Mouse (Mus musculus) gonadal fat pad, adult 2 months (tissue): ENCODE results near the gene Tor4a. TPM values are rescaled to one million over a fixed set of nuclear protein-coding genes. Genes with fewer than 3 reads are reported as not detected.

Experiments used
- DNase-seq: peaks from one replicate; pipeline ENCODE4 v3.0.0-alpha.2; 2012; ENCODE audit warnings: low read depth
- polyA plus RNA-seq: library from polyadenylated mRNA; depleted of rRNA; stranded (reverse); fragments of >200 nt; gene quantifications from 2 replicates; pipeline ENCODE4 v1.2.3, GENCODE M21; 2012

Gene Tor4a
- polyA plus RNA-seq, 1 experiment, result 41.2 TPM

DNA sequence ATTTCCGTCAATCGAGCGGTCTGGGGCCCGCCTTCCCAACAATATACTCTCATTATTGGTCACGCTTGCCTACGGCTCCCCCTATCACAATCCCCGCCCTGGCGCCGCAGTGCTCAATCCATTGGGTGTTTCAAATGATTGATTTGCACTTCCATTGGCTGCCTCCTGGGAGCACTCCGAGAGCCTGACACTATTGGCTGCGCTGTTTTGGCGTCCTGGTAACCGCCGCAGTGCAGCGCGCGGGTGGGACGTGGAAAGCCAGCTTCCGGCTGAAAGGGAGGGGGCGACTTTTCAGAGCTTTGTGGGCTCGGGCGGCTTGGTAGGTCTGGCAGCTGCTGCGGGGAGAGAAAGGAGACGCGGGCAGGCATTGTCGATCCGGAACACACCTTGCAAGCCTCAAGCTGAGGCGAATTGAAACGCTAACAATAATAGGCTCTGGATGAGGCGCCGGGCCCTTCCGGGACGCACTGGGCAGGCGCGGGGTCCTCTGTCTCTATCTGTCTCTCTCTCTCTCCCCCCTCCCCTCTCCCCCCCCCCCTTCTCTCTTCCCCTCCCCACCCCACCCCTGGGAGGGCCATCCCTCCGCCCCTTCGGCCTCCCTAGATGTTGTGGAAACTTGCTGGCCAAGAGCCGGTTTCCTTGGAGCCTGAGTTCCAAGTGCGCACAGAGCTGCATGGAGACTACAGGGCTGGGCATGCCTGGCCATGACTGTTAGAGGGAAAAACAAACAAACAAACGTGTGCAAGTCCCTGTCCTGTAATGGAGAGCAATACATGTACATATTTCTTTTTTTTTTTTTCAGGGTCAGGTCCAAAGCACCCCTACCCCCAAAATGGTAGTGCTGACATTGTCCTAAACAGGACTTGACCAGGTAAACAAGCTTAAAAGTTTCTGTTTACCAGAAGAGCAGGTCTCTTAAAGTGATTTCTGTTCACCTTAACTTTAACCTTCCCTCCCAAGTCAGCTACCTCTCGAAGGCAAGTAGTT, 28.4 kb upstream of the Tor4a start:
- DNase-seq, result peak; percentile 98

DNA sequence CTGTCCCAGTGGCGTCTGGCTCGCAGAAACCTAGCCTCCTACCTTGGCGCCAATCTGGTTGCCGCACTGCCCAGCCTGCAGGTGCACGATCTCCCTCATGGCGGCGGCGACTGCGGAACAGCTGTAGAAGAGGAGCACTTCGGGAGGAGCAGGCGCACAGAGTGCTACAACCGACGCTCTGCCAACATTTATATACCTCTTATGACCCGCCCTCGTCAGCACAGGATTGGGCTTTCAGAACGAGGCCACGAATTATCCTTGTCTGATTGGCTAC, 27.7 kb upstream of the Tor4a start, which contains the start of gene Tubb4b:
TSS of gene Tubb4b (minus strand) at position 211 of the 274 bp plus-strand sequence.
- DNase-seq, result no peak

DNA sequence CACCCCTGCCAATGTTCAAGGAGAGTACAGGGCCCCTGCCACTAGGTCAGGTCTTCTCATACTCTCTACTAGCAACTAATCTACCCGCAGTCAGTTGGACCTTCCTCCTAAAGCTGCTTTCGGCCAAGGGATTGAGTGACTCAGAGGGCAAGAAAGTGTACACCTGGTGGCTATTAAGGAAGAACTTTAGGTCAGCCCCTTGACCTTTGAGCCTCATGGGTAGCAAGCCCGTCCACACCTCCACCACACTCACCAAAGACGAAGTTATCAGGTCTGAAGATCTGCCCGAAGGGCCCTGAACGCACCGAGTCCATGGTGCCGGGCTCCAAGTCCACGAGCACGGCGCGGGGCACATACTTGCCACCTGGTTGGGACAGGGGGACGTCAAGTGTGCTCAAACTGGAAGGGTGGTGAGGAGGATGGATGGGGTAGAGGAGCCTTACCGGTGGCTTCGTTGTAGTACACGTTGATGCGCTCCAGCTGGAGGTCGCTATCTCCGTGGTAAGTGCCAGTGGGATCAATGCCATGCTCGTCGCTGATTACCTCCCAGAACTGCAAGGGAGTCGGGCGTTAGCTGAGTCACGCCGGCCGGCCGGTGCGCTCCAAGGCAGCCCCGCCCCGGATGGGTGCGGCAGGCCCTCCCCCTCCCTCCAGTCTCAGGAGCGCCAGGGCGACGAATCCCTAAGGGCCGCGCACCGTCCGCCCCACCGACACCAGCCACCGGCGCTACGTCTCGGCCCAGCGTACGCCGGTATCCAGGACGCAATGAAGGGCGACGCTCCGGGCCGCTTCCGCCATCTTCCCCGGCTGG, 27.2 kb upstream of the Tor4a start:
- no peak for DNase-seq

DNA sequence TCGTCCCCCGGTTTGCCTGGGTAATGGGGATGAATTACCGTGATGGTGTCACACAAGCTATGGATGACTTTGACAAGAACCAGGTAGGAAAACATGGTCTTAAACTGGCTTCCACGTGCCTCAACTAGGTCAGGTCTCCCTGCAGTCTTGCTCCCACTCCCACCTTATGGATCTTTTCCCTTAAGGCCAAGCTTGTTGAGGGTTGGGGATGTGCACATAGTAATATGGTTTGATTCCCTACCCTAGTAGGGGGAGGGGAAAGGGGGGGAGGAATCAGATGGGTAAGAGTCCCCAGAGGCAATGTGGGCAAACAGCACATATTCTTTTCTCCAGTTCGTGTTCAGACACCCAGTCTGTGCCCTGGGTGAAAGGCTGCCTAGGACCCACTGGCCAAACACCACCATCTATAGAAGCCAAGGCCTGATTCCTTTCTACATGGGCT, 24.7 kb upstream of the Tor4a start:
- DNase-seq, result no peak

DNA sequence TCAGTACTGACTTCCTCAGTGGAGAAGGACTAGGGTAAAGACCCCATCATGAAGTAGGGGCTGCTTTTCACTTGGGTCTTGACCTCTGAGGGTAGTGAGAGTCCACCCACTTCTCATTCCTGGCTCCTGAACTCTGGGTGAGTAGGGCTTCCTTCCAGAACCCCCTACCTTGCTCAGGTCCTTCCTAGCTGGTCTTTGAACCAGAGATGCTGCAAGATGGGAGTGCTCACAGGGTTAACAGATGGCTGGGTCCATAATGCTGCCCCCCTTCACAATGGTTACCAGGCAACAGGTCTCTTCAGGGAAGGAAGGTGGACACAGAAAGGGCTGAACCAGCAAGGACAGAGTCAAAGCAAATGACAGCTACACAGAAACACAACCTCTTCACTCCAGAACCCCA, 21.8 kb upstream of the Tor4a start, which contains the start of gene Fam166a:
TSS of gene Fam166a (plus strand) at position 301 of the 400 bp plus-strand sequence.
- DNase-seq, result no peak

DNA sequence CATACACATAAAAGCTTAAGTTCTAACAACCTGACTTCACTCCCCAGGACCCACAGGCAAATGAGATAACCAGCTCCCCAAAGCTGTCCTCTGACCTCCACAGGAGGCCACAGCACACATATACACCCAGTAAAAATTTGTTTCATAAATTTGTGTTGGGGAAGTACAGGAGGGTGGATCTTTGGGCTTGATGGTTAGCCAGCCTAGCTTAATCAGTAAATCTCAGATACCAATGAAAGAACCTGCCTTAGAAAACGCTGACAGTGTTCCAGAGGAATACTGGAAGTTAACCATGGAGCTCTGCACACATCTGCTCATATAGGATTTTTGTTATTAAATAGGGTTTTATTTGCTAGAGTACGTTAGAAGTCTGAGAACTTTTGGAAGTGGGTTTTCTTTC, 21.0 kb upstream of the Tor4a start:
- no peak for DNase-seq

DNA sequence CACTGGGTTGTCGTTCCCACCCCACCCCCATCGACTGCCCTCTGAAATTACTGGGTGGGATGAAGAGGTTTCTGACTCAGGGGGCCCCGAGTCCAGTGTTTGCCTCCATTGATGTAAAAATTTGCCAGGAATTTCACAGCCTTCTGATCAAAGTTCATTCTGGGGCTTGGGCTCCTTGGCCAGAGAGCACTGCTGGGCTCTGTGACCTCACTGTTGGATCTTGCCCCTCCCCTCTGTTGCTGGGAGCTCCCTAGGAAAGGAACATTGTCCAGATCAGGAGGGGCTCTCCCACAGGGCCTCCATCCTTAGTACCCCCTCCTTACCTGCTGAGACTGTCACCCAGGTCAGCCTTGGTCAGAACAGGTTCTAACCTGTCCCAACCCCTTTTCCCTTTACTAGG, 17.8 kb upstream of the Tor4a start, which contains the start of gene Stpg3:
TSS of gene Stpg3 (minus strand) at position 194 of the 400 bp plus-strand sequence.
- DNase-seq, result no peak

DNA sequence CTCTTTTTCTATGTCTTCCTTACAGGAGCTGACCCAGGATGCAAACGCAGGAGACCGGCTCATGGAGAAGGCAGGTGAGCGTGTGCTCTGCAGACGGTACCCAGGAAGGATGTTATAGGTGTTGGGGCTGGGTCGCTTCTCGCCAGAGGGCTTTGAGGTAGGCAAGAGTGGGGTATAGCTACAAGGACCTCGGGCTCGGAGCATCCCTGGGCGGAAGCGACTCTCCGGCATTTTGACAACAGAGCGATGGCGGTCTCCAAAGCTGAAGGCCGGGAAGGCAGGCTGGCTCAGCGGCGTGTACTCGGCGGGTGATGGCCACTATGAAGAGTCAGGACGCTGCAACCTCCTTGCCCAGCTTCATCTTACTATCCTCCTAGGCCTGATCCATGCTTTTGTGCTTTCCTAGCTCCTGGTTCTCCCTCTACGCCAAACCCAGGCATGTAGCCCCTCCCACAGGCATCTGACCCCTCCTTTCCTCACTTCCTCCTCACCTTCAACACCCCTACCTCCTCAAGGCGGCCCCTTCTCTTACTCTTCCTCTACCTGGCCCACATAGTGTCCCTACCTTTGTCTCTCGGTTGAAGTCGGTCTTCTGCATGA, 16.7 kb upstream of the Tor4a start:
- DNase-seq, result no peak

DNA sequence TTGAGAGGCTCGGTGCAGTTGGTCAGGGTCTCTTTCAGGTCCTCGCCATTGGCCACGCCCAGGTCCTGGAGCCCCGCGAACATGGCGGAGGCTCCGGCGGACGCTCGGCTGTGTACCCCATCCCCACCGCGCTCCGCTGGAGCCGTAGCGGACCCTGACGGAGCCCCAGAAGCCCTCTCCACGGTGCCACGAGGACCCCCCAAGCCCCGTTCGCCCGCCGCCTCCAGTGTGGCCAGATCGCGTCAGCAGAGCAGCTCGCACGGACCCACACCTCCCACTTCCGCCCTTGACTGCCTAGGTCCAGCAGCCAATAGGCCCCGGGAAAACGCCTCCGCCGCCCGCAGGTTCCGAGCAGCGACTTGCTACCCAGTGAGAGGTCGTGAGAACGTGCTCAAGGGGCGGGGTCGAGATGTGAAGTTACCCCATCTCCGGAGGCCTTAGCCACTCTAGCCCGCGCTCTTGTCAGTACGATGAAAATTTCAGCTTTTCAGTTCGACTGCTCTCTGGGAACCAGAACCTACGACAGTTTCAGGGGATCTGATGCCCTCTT, 14.5 kb upstream of the Tor4a start, which contains the start of gene Nelfb:
TSS of gene Nelfb (minus strand) at position 369 of the 550 bp plus-strand sequence.
- DNase-seq, result no peak

DNA sequence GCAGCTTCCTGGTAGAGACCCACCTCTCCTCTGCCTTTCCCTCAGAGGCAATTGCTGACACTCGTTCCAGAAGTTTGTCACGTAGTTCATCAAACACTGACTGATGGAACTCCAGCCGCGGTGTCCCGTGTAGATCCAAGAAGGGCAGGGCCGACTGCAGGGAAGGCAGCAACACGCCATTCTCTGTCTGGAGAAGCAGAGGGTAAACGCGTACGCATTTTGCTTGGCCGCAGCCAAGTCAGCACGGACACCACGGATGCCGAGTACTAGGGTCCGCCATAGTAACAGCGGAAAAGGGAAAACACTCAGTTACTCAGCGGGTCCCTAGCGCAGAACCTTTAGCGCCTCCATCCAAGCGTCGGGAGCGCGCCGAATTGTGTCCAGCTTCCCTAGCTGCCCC, 14.0 kb upstream of the Tor4a start:
- DNase-seq, result no peak

DNA sequence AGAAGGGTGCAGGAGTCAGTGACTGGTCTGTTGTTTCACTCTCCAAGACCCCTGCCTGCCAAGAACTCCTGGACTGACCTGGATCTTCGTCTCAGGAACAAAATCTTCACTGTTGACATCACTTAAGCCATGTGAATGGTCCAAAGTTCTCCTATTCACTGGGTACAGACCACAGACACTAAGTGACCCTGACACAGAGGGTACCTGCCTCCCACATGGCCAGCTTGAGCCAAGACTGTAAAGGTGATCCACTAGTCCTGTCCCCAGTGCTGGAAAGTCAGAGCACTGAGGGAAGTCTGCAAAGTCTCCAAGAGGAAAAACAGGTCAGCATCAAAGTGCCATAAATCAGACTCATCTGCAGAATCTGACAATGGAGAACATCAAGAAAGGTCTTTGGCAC, 10.9 kb upstream of the Tor4a start:
- no peak for DNase-seq

DNA sequence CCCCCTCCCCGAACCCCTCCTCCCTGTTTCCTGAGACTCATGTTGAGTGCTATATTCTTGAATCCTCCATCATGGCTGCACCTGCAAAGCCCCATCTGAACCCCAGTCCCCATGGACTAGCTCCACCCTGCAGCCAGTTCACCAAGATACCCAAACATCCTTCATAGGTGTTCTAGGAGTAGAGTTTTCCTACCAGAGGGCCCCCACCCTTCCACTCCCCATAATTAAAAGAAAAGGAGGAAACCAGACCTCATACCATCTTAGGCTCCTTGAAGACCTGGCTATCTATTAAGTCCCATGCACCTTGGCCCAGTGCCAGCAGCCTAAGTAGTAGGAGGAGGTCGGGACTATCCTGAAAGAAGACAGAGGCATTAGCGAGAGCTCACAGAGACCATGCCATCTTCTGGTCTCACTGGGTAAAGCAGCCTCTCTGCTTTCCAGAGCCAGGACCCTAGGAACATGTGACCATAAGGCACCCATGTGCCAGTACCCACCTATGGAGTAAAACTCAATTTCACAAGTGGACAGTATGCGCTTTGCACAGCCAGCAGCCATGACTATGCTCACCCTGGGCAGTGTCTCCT, 7.0 kb upstream of the Tor4a start:
- no peak for DNase-seq

DNA sequence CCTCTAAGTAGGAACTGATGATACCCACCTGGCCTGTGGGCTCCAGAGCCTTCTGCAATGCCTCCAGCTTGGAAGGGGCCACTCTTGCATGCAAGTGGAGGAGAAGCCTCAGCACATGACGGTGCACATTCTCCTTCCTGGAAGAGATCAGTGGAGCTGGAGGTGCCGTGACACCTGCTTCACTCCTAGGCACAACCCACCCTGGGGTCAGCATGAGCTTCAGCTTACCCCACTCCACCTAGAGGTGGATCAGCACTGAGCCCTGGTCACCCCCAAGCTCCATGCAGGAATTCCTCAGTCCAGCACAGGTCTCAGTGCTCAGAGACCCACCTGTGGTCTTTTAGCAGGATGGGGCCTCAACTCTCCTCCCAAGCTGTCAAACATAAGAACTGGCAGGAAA, 3.9 kb upstream of the Tor4a start:
- no peak for DNase-seq

DNA sequence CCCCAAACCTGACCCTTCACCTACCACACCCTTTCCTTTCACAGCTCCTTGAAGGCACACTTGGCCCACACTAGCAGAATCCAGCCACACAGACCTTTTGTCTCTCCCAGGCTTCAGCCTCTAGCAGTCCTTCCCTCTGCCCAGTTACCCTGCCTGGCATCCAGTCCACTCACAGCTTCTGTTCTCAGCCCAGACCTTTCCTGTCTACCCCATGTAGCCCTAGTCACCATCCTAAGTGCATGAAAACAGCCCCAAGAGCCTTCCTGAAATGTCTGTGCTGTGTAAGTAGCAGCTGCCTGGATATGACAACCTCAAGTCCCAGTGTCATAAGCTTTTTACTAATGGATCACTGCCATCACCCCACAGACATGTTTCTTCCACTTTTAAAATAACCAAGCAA, 1.3 kb upstream of the Tor4a start:
- DNase-seq, result no peak

DNA sequence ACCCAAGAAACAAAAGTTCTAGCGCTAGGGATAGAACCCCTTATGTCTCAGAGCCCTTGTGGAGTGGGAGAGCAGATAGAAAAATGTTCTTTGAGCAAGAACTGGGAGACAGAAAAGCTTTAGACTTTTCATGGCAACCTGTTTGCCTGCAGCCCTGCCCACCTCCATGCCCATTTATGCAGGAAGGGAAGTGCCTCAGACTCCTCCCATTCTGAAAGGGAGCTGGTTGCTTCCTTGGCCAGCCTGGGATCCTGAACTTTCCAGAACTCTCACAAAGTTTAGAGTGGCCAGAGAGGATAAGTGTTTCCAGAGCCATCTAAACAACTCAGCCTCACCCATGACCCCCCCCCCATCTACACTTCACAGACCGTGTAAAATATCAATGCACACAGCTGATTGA, 505 bp upstream of the Tor4a start:
- DNase-seq, result no peak

DNA sequence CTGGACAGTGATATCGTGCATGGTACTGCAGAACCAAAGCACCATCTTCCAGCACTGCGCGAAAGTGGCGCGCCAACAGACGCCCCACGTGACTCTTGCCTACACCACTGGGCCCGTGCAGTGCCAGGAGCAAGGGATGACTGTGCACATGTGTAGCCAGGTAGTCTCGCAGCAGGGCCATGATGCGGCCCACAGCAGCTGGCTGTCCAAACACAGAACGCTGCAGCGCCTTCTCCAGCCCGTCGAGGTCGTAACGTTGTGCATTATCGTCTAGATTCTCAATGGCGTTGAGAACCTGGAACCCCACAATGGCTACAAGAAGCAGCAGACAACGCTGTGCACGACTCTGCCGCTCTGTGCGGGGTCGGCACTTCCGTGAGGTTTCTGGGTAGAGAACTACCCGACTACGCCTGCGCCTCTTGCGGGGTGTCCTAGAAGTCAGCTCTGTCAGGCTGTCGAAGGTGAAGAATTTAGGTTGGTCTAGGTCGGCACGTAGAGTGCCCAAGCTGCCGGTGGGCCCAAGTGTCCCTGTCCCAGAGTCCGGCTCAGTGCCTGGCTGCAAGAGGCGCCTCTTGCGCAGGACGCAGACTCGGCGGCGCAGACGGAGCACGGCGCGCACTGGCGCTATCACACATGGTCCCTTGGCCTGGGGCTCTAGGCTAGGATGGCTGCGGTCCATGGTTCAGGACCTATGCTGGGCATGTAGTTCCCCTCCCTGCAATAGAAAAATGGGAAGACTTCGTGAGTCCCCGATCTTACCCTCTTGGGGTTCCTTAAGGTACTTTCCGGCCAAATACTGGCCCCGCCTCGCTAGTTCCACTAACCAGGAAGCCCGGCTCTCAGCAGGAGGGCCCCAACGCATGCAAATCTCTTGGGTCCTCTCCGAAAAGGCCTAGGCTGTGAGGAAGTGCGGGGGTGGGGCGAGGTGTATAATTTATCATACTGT, 1.2 kb downstream of the Tor4a start:
- DNase-seq, result no peak

DNA sequence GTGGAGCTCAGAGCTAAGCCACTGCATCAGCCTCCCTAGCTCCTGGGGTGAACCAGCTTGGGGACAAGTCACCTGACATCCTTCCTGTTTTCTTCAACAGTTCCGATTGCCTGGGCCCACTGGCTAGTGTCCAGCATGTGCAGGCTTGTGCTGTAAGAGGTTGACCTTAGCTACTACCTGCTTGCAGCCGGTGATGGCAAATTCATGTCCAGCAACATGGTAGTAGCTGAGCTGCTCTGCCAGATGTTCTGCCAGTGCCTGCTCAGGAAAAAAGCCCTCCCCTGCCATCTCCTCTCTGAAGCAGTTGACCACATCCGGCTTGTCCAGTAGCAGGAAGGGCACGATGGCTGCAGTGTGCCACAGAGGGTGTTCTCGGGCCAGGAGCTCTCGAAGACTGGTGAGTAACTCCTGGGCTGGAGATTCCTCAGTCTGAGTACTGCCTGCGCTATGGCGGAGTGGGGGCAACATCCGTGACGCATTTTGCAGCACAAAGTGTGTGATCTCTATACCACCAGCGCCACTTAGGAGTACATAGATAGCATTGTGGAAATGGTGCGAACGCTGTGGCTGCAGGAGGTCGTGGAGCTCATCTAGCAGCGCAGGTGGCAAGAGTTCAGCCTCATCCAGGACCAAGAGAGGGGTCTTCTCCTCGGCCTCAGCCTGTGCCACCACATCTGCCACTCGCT, 2.1 kb downstream of the Tor4a start:
- DNase-seq, result no peak

DNA sequence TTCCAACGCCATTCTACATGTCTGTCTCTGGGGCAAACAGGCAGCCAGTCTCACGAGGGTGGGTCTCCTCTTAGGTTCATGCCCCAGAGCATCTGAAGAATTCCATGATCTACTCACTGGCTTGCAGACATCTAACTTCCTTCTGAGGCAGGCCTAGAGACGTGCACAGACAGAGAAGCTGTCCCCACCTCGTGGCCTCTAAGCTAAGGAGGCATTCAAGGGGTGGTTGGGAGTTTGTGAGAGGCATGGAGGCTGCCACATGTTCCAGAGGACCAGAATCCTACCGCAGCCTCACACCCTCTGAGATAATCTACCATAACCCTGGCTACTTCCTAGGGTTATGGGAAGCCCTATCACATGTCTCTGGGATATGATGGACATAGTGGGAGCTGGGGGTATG, 2.7 kb downstream of the Tor4a start:
- DNase-seq, result no peak

DNA sequence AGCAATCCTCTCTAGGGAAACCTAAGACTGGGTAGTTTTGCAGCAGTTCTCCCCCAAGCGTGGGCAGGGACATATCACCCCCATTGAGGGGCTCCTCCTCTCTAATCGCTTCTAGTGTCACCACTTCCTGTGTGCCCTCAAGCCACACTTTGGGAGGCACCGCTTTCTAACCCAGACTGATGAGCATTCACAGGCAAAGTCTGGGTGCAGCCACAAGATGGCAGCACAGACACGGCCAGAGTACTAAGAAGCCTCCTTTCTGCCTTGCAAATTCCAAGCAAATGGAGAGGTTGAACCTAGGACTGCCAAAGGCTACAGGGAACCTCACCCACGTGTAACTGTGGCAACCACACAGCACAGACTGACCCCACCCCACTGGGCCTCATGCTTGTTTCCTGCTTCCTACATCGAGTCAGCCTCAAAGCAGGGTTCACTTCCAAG, 3.3 kb downstream of the Tor4a start:
- DNase-seq, result no peak

DNA sequence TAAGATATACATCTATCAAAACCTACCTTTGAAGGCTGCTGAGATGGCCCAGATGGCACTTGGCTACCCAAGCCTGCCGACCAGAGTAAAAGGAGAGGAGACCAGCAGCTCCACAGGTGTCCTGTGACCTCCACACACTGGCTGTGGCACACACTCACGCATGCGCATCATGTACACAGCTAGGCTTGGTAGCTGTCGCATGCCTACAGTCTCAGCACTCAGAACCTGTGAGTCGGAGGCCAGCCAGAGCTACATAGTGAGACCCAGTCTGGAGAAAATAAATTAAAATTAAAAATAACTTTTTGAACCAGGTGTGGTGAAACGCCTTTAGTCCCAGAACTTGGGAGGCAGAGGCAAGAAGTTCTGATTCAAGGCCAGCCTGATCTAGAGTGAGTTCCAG, 8.8 kb downstream of the Tor4a start:
- no peak for DNase-seq
